Mouse (Mus musculus) left cerebral cortex, postnatal 14 days (tissue): ENCODE data around the gene Hfe2. TPM values are rescaled to one million over a fixed set of nuclear protein-coding genes. Genes with fewer than 3 reads are reported as not detected.

ENCODE experiments used
- total RNA-seq, 2 experiments: library from RNA; stranded (reverse); gene quantifications; 2 replicates each; pipeline ENCODE4 v1.2.3; 2021

Hfe2 gene
- total RNA-seq, 2 experiments from 2014 or later: 0.18 to 0.42 TPM

Other genes starting within 250 kb of the Hfe2 start
- 1 to 10 TPM; 2.1 to 2.7 TPM for gene Fcgr1, start 231.2 kb upstream of the Hfe2 start, total RNA-seq
- gene BC107364, start 72.9 kb upstream of the Hfe2 start, total RNA-seq: not detected
- 10 to 100 TPM; 26.9 to 36.8 TPM for gene Txnip, start 32.8 kb downstream of the Hfe2 start, total RNA-seq
- gene Gm16253, start 51.8 kb downstream of the Hfe2 start, total RNA-seq: not detected
- 10 to 100 TPM; 26.6 to 29.7 TPM for gene Polr3gl, start 69.0 kb downstream of the Hfe2 start, total RNA-seq
- gene Ankrd34a, start 71.5 kb downstream of the Hfe2 start, total RNA-seq: 10 to 100 TPM; 69.9 to 72.6 TPM
- gene Lix1l, start 76.0 kb downstream of the Hfe2 start, total RNA-seq: 10 to 100 TPM; 22.1 to 24.8 TPM
- gene Rbm8a, start 104.8 kb downstream of the Hfe2 start, total RNA-seq: 10 to 100 TPM; 40.1 to 41.5 TPM
- 10 to 100 TPM; 49.2 to 49.7 TPM for gene Pex11b, start 110.2 kb downstream of the Hfe2 start, total RNA-seq
- gene Gm42957, start 110.3 kb downstream of the Hfe2 start, total RNA-seq: under 1 TPM; 0.40 to 0.44 TPM
- 1 to 10 TPM; 1.5 to 2.5 TPM for gene Itga10, start 120.4 kb downstream of the Hfe2 start, total RNA-seq
- 1 to 10 TPM; 4.6 to 7.6 TPM for gene Ankrd35, start 145.0 kb downstream of the Hfe2 start, total RNA-seq
- 10 to 100 TPM; 17.6 to 22.7 TPM for gene Pias3, start 171.2 kb downstream of the Hfe2 start, total RNA-seq
- gene Nudt17, start 183.4 kb downstream of the Hfe2 start, total RNA-seq: 1 to 10 TPM; 5.7 to 6.6 TPM
- 10 to 100 TPM; 25.5 to 27.7 TPM for gene Polr3c, start 202.5 kb downstream of the Hfe2 start, total RNA-seq
- 10 to 100 TPM; 72.8 to 76.7 TPM for gene Rnf115, start 202.5 kb downstream of the Hfe2 start, total RNA-seq